Mouse (Mus musculus) adrenal gland, postnatal 4 days (tissue): Measurements from ENCODE around the gene Sesn2. TPM values are rescaled to one million over a fixed set of nuclear protein-coding genes. Genes with fewer than 3 reads are reported as not detected.

Experiments used
- DNase-seq, 2 experiments: peaks; one replicate each; pipeline ENCODE4 v3.0.0; 2021 to 2022; ENCODE audit warnings: low spot score in 2 of 2, mixed read lengths in 2 of 2
- total RNA-seq, 2 experiments: library from RNA; stranded (reverse); gene quantifications; 2 replicates each; pipeline ENCODE4 v1.2.3; 2021

The Sesn2 gene
- total RNA-seq, 2 experiments from 2014 or later, result 12.5 to 14.3 TPM

GRCm38 (mm10) chr4:132515369-132516155 is 5.3 kb upstream of the Sesn2 start:
- peak; percentile 57 to 79 for DNase-seq

- DNase-seq, result peak; percentile 66 to 75
Measured at GRCm38 (mm10) chr4:132514555-132515135, 4.3 kb upstream of the Sesn2 start.

GRCm38 (mm10) chr4:132513395-132514273 is 3.3 kb upstream of the Sesn2 start:
- no peak for DNase-seq

GRCm38 (mm10) chr4:132512080-132512479 is 1.8 kb upstream of the Sesn2 start:
- DNase-seq, result no peak

- peak; percentile 49 to 64 for DNase-seq
Measured at GRCm38 (mm10) chr4:132509621-132510296, 542 bp downstream of the Sesn2 start.

- DNase-seq, result no peak
Measured at GRCm38 (mm10) chr4:132507210-132507609, 3.1 kb downstream of the Sesn2 start.

- no peak for DNase-seq
Measured at GRCm38 (mm10) chr4:132506250-132506649, 4.1 kb downstream of the Sesn2 start.

- no peak for DNase-seq
Measured at GRCm38 (mm10) chr4:132505800-132506199, 4.5 kb downstream of the Sesn2 start.

- no peak for DNase-seq
Measured at GRCm38 (mm10) chr4:132505034-132505738, 5.1 kb downstream of the Sesn2 start.

- no peak for DNase-seq
Measured at GRCm38 (mm10) chr4:132503344-132503743, 7.0 kb downstream of the Sesn2 start.

GRCm38 (mm10) chr4:132501639-132502038 is 8.7 kb downstream of the Sesn2 start:
- DNase-seq, result no peak

GRCm38 (mm10) chr4:132494271-132494918 is 15.9 kb downstream of the Sesn2 start:
- DNase-seq, result no peak

GRCm38 (mm10) chr4:132492178-132493060 is 17.9 kb downstream of the Sesn2 start:
- DNase-seq, result no peak

- peak in 1 of 2 experiments; percentile 32 for DNase-seq
Measured at GRCm38 (mm10) chr4:132491748-132492147, 18.6 kb downstream of the Sesn2 start.

GRCm38 (mm10) chr4:132491057-132491456 is 19.2 kb downstream of the Sesn2 start:
- DNase-seq, result no peak

GRCm38 (mm10) chr4:132490273-132491010 is 19.9 kb downstream of the Sesn2 start:
- no peak for DNase-seq

GRCm38 (mm10) chr4:132488976-132489375 is 21.3 kb downstream of the Sesn2 start:
- DNase-seq, result no peak

- DNase-seq, result no peak
Measured at GRCm38 (mm10) chr4:132488521-132488920, 21.8 kb downstream of the Sesn2 start.
